Mouse (Mus musculus) forebrain, embryonic 10.5 days (tissue): ENCODE data around the gene Pten. TPM values are rescaled to one million over a fixed set of nuclear protein-coding genes. Genes with fewer than 3 reads are reported as not detected.
A peak's percentile ranks its signal among the peaks of the same experiment; 100 is the strongest.

Experiments used
- DNase-seq: peaks from one replicate; pipeline ENCODE4 v3.0.0-alpha.2; 2017; ENCODE audit warnings: low spot score; ENCODE audit errors: extremely low spot score
- H3K27ac ChIP-seq: fragments of 300-500 bp; sonication (generic); 2 replicates; pipeline ENCODE4 v1.5.1; 2016; ENCODE audit warnings: mild to moderate bottlenecking
- H3K27me3 ChIP-seq: fragments of 300-500 bp; sonication (generic); 2 replicates; pipeline ENCODE4 v1.6.1; 2016; ENCODE audit warnings: mild to moderate bottlenecking; ENCODE audit not compliant: poor library complexity, severe bottlenecking
- H3K36me3 ChIP-seq: fragments of 300-500 bp; sonication (generic); replicated peaks from 2 replicates; pipeline ENCODE4 v1.6.1; 2016; ENCODE audit warnings: mild to moderate bottlenecking, moderate library complexity
- H3K4me1 ChIP-seq: fragments of 300-500 bp; sonication (generic); 2 replicates; pipeline ENCODE4 v1.6.1; 2016
- H3K4me3 ChIP-seq: fragments of 300-500 bp; sonication (generic); 2 replicates; pipeline ENCODE4 v1.5.1; 2016; ENCODE audit warnings: mild to moderate bottlenecking, moderate library complexity
- H3K9me3 ChIP-seq: fragments of 300-500 bp; sonication (generic); 2 replicates; pipeline ENCODE4 v1.6.1; 2016; ENCODE audit warnings: mild to moderate bottlenecking, moderate library complexity
- WGBS: fragments of 180-500 bp; shearing (Covaris S2); methylation state at CpG from one replicate; pipeline ENCODE4 v1.1.7; 2016; 5-methylcytosine and 5-hydroxymethylcytosine counted together
- polyA plus RNA-seq: library from polyadenylated mRNA; unstranded; fragments of >200 nt; fragmentation: Nextera tagmentation; extraction: Ambion mirVana; gene quantifications from 2 replicates; pipeline ENCODE4 v1.2.1, GENCODE M21; 2016

Pten gene
- polyA plus RNA-seq, 1 experiment from 2014 or later, result 8.7 TPM

- no peak for DNase-seq
- peaks cover 32% of the 10 kb centered on the region for H3K4me1 ChIP-seq
- H3K36me3 ChIP-seq, result no peaks in the 10 kb centered on the region
- 85% methylated on average over 4 of the region's 4 CpGs for WGBS
- H3K4me3 ChIP-seq, result no peak overlapping the region
- no peak overlapping the region for H3K27ac ChIP-seq
- H3K9me3 ChIP-seq, result no peaks in the 10 kb centered on the region
- peaks cover 26% of the 10 kb centered on the region for H3K27me3 ChIP-seq
These were observed 27.5 kb upstream of the Pten start for GRCm38 (mm10) chr19:32729785-32730184.

- no peak overlapping the region for H3K27ac ChIP-seq
- no peak overlapping the region for H3K4me3 ChIP-seq
- peaks cover 12% of the 10 kb centered on the region for H3K27me3 ChIP-seq
- no peak for DNase-seq
- no peaks in the 10 kb centered on the region for H3K9me3 ChIP-seq
- H3K36me3 ChIP-seq, result no peaks in the 10 kb centered on the region
- peaks cover 5% of the 10 kb centered on the region for H3K4me1 ChIP-seq
These were observed 24.4 kb upstream of the Pten start for GRCm38 (mm10) chr19:32732922-32733321.

GRCm38 (mm10) chr19:32737844-32738243 lies 19.5 kb upstream of the Pten start:
- 89% methylated on average over 7 of the region's 7 CpGs for WGBS
- Histone ChIP-seq H3K4me3 (no peak overlapping the region), H3K27ac (no peak overlapping the region), H3K9me3 (no peaks in the 10 kb centered on the region), H3K4me1 (no peaks in the 10 kb centered on the region), H3K36me3 (no peaks in the 10 kb centered on the region), H3K27me3 (no peaks in the 10 kb centered on the region)
- no peak for DNase-seq

- H3K9me3 ChIP-seq, result no peaks in the 10 kb centered on the region
- no peaks in the 10 kb centered on the region for H3K4me1 ChIP-seq
- H3K27me3 ChIP-seq, result no peaks in the 10 kb centered on the region
- DNase-seq, result no peak
- no peak within 1 kb of the TSS for H3K4me3 ChIP-seq
- H3K36me3 ChIP-seq, result no peaks in the 10 kb centered on the region
- H3K27ac ChIP-seq, result no peak within 1 kb of the TSS
- WGBS, result 94% methylated on average over 4 of the region's 4 CpGs
These were observed 17.6 kb upstream of the Pten start, which contains the start of gene Atad1 for GRCm38 (mm10) chr19:32739686-32740085. Gene Atad1 (minus strand): TSS chr19:32739786.

- no peaks in the 10 kb centered on the region for H3K27me3 ChIP-seq
- no peaks in the 10 kb centered on the region for H3K36me3 ChIP-seq
- H3K9me3 ChIP-seq, result no peaks in the 10 kb centered on the region
- 91% methylated on average over 4 of the region's 4 CpGs for WGBS
- DNase-seq, result no peak
- no peak overlapping the region for H3K27ac ChIP-seq
- H3K4me1 ChIP-seq, result no peaks in the 10 kb centered on the region
- H3K4me3 ChIP-seq, result no peak overlapping the region
These were observed 16.5 kb upstream of the Pten start for GRCm38 (mm10) chr19:32740641-32741345.

- Histone ChIP-seq H3K4me3 (no peak overlapping the region), H3K36me3 (no peaks in the 10 kb centered on the region), H3K27ac (no peak overlapping the region), H3K27me3 (peaks cover 10% of the 10 kb centered on the region), H3K4me1 (peaks cover 7% of the 10 kb centered on the region), H3K9me3 (no peaks in the 10 kb centered on the region)
- 7% methylated on average over 6 of the region's 6 CpGs for WGBS
- peak; percentile 24 for DNase-seq
These were observed 7.9 kb upstream of the Pten start for GRCm38 (mm10) chr19:32749425-32749824.

- H3K9me3 ChIP-seq, result no peaks in the 10 kb centered on the region
- no peak overlapping the region for H3K27ac ChIP-seq
- WGBS, result 91% methylated on average over 6 of the region's 6 CpGs
- no peak for DNase-seq
- H3K27me3 ChIP-seq, result peaks cover 15% of the 10 kb centered on the region
- H3K4me3 ChIP-seq, result no peak overlapping the region
- no peaks in the 10 kb centered on the region for H3K36me3 ChIP-seq
- peaks cover 24% of the 10 kb centered on the region for H3K4me1 ChIP-seq
These were observed 4.9 kb upstream of the Pten start for GRCm38 (mm10) chr19:32752357-32752756.

GRCm38 (mm10) chr19:32753386-32753785 lies 3.9 kb upstream of the Pten start:
- no peaks in the 10 kb centered on the region for H3K36me3 ChIP-seq
- no peak overlapping the region for H3K27ac ChIP-seq
- WGBS, result 83% methylated on average over 3 of the region's 3 CpGs
- peaks cover 24% of the 10 kb centered on the region for H3K4me1 ChIP-seq
- no peak for DNase-seq
- H3K27me3 ChIP-seq, result peaks cover 15% of the 10 kb centered on the region
- no peaks in the 10 kb centered on the region for H3K9me3 ChIP-seq
- H3K4me3 ChIP-seq, result no peak overlapping the region

- 9% methylated on average over 15 of the region's 15 CpGs for WGBS
These were observed 2.9 kb upstream of the Pten start for GRCm38 (mm10) chr19:32754188-32755000.

GRCm38 (mm10) chr19:32755104-32755791 lies 2.0 kb upstream of the Pten start:
- DNase-seq, result no peak
- Histone ChIP-seq H3K36me3 (no peaks in the 10 kb centered on the region), H3K4me1 (peaks cover 30% of the 10 kb centered on the region), H3K27me3 (peaks cover 15% of the 10 kb centered on the region), H3K27ac (peak overlapping the region; percentile 98), H3K4me3 (peak overlapping the region; percentile 97), H3K9me3 (no peaks in the 10 kb centered on the region)
- 3% methylated on average over 12 of the region's 12 CpGs for whole genome bisulfite sequencing

More at GRCm38 (mm10) chr19:32754188-32755000, 2.9 kb upstream of the Pten start:
- Histone ChIP-seq H3K27ac (no peak overlapping the region), H3K9me3 (no peaks in the 10 kb centered on the region), H3K4me3 (peak overlapping the region; percentile 97), H3K27me3 (peaks cover 15% of the 10 kb centered on the region), H3K36me3 (no peaks in the 10 kb centered on the region), H3K4me1 (peaks cover 24% of the 10 kb centered on the region)
- no peak for DNase-seq

GRCm38 (mm10) chr19:32755792-32756635 lies 1.3 kb upstream of the Pten start:
- peaks cover under 1% of the 10 kb centered on the region; the same call in 1 of the 2 replicates for H3K36me3 ChIP-seq
- H3K4me3 ChIP-seq, result peak overlapping the region; percentile 97
- peak; percentile 96 for DNase-seq
- H3K27me3 ChIP-seq, result peaks cover 15% of the 10 kb centered on the region
- H3K4me1 ChIP-seq, result peaks cover 37% of the 10 kb centered on the region
- under 1% methylated on average over 53 of the region's 53 CpGs for WGBS
- no peaks in the 10 kb centered on the region for H3K9me3 ChIP-seq
- H3K27ac ChIP-seq, result peak overlapping the region; percentile 98

- peak overlapping the region; percentile 97 for H3K4me3 ChIP-seq
- H3K4me1 ChIP-seq, result peaks cover 41% of the 10 kb centered on the region
- H3K36me3 ChIP-seq, result peaks cover 4% of the 10 kb centered on the region; the same call in 1 of the 2 replicates
- peak overlapping the region; percentile 98 for H3K27ac ChIP-seq
- peaks cover 15% of the 10 kb centered on the region for H3K27me3 ChIP-seq
- no peaks in the 10 kb centered on the region for H3K9me3 ChIP-seq
- WGBS, result under 1% methylated on average over 14 of the region's 14 CpGs
- no peak for DNase-seq
These were observed 729 bp upstream of the Pten start for GRCm38 (mm10) chr19:32756636-32756899.
